20 mouse cellular contexts compared by ENCODE assay signal in the genomic region with DNA sequence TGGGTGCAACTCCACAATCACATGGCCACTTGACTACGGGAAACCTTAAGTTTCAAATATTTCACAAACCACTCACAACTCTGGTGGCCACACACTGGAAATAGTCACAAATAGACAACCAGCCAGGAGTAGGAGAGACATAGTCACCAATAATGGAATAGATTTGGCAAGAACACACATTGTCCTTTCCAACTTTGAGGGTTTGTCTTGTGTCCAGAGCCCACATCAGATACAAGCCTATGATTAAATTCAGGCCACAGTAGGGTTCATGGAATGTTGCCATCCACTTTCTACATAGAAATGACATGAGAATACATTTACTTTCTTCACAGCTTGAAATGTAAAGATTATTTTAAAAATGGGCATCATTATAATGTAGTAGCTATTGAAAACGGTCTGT.
DNase-seq lines count a peak whose midpoint lies in the region; ATAC-seq and TF ChIP-seq lines count a peak whose summit lies in the region.
"Had no signal": no experiment of that assay in that cellular context is flagged by ENCODE, and none has a peak within 500 bp of the region (broad histone marks: within the 10 kb centered on the region; RNA-seq: fewer than 3 reads in every experiment).

No protein-coding gene starts in this region.

- H3K27me3 ChIP-seq in embryonic facial prominence, embryonic 14.5 days (replicated peaks; ENCODE audit: control insufficient read depth, insufficient read depth, low read length): no peaks in the 10 kb centered on the region
- H3K27me3 ChIP-seq in embryonic facial prominence, embryonic 10.5 days (replicated peaks; ENCODE audit: low read depth, poor library complexity, severe bottlenecking): no peaks in the 10 kb centered on the region
- H3K27me3 ChIP-seq in lung, embryonic 14.5 days (ENCODE audit: insufficient read depth, low read length): no peaks in the 10 kb centered on the region
- H3K27me3 ChIP-seq: CH12.LX; forebrain, embryonic 13.5 days; heart, embryonic 13.5 days; hindbrain, embryonic 15.5 days had no signal

- no peaks in the 10 kb centered on the region for H3K4me1 ChIP-seq in embryonic facial prominence, embryonic 14.5 days (ENCODE audit: control insufficient read depth, insufficient read depth, low read length)
- H3K4me1 ChIP-seq in embryonic facial prominence, embryonic 10.5 days: no peaks in the 10 kb centered on the region
- H3K4me1 ChIP-seq in lung, embryonic 14.5 days (ENCODE audit: insufficient read depth): no peaks in the 10 kb centered on the region
- H3K4me1 ChIP-seq: forebrain, embryonic 13.5 days; hindbrain, embryonic 15.5 days had no signal

- no peak overlapping the region for H3K27ac ChIP-seq in embryonic facial prominence, embryonic 14.5 days (replicated peaks; ENCODE audit: low read depth, low read length)
- H3K27ac ChIP-seq in embryonic facial prominence, embryonic 10.5 days (replicated peaks): no peak overlapping the region
- no peak overlapping the region for H3K27ac ChIP-seq in lung, embryonic 14.5 days (ENCODE audit: low read depth)
- H3K27ac ChIP-seq: forebrain, embryonic 13.5 days; gastrocnemius, adult 2 months; heart, embryonic 13.5 days; hindbrain, embryonic 15.5 days had no signal

- H3K4me3 ChIP-seq in embryonic facial prominence, embryonic 14.5 days (ENCODE audit: low read depth, low read length): no peak overlapping the region
- no peak overlapping the region for H3K4me3 ChIP-seq in embryonic facial prominence, embryonic 10.5 days
- no peak overlapping the region for H3K4me3 ChIP-seq in lung, embryonic 14.5 days (ENCODE audit: low read depth, low read length)
- H3K4me3 ChIP-seq: forebrain, embryonic 13.5 days; gastrocnemius, adult 2 months; heart, embryonic 13.5 days; hindbrain, embryonic 15.5 days had no signal

- WGBS in embryonic facial prominence, embryonic 14.5 days: 66% methylated on average over 2 of the region's 2 CpGs
- 90% methylated on average over 2 of the region's 2 CpGs for WGBS in embryonic facial prominence, embryonic 10.5 days
- WGBS in lung, embryonic 14.5 days: 67% methylated on average over 2 of the region's 2 CpGs

- no peak overlapping the region for H3K4me2 ChIP-seq in embryonic facial prominence, embryonic 14.5 days (ENCODE audit: low read depth, low read length)
- H3K4me2 ChIP-seq in lung, embryonic 14.5 days: no peak overlapping the region
- H3K4me2 ChIP-seq: forebrain, embryonic 13.5 days; heart, embryonic 13.5 days; hindbrain, embryonic 15.5 days had no signal

- H3K9ac ChIP-seq in embryonic facial prominence, embryonic 14.5 days (ENCODE audit: low read depth, low read length): no peak overlapping the region
- no peak overlapping the region for H3K9ac ChIP-seq in lung, embryonic 14.5 days
- H3K9ac ChIP-seq: forebrain, embryonic 13.5 days; forebrain, postnatal 0 days; heart, embryonic 13.5 days; hindbrain, embryonic 15.5 days had no signal

- H3K36me3 ChIP-seq in embryonic facial prominence, embryonic 14.5 days (ENCODE audit: control insufficient read depth, insufficient read depth, low read length): no peaks in the 10 kb centered on the region
- H3K36me3 ChIP-seq in embryonic facial prominence, embryonic 10.5 days (replicated peaks): no peaks in the 10 kb centered on the region
- no peaks in the 10 kb centered on the region for H3K36me3 ChIP-seq in lung, embryonic 14.5 days (ENCODE audit: insufficient read depth)
- H3K36me3 ChIP-seq: heart, embryonic 13.5 days; hindbrain, embryonic 15.5 days had no signal

- peak; percentile 62 for DNase-seq in embryonic facial prominence, embryonic 14.5 days (ENCODE audit: low spot score)
- DNase-seq in embryonic facial prominence, embryonic 10.5 days (ENCODE audit: low spot score): no peak
- peak; percentile 49 for DNase-seq in lung, embryonic 14.5 days
- no peak for DNase-seq in lung, adult 18-20 months
- peak; percentile 21 for DNase-seq in fat pad, adult 2 months (ENCODE audit: extremely low read depth, low read depth, low spot score)
- DNase-seq: adrenal gland, adult 2 months; adrenal gland, postnatal 25 days; cerebellum, adult 18-20 months; cerebellum, postnatal 36 days; forebrain, postnatal 0 days; gastrocnemius, adult 2 months; gastrocnemius, postnatal 25 days; heart, adult 11 months; heart, postnatal 36 days had no signal

- no peak for TF ChIP-seq CTCF in lung, embryonic 14.5 days (IDR thresholded peaks at IDR 0.05; ENCODE audit: low read depth)

- no peak for ATAC-seq in embryonic facial prominence, embryonic 14.5 days (ENCODE audit: low read depth)
- no peak for ATAC-seq in lung, embryonic 14.5 days (ENCODE audit: insufficient read depth)
- ATAC-seq in inflammation-experienced regulatory T-cells, adult 6 months: no peak
- ATAC-seq: forebrain, embryonic 13.5 days; forebrain, postnatal 0 days; intestine, postnatal 0 days had no signal

- H3K9me3 ChIP-seq in embryonic facial prominence, embryonic 14.5 days (ENCODE audit: control insufficient read depth, low read length): no peaks in the 10 kb centered on the region
- no peaks in the 10 kb centered on the region for H3K9me3 ChIP-seq in embryonic facial prominence, embryonic 10.5 days
- no peaks in the 10 kb centered on the region for H3K9me3 ChIP-seq in lung, embryonic 14.5 days (ENCODE audit: low read depth, low read length)
- H3K9me3 ChIP-seq: forebrain, embryonic 13.5 days; heart, embryonic 13.5 days; hindbrain, embryonic 15.5 days had no signal

Comparison
In these comparisons a context has a peak if more than half of its experiments do, and no peak if none do; other contexts are left out.
1. DNase-seq: peak in embryonic facial prominence, embryonic 14.5 days (single experiment), lung, embryonic 14.5 days (single experiment) and fat pad, adult 2 months (single experiment); none in embryonic facial prominence, embryonic 10.5 days (single experiment) and lung, adult 18-20 months (0 of 2).